Mouse (Mus musculus): ENCODE data around the gene Rnf126.
"Not testable (repeated sequence)": the region's sequence is repeated elsewhere in the genome, so short reads cannot be mapped to it uniquely, and the experiment has no call there.

Gene Rnf126

GRCm38 (mm10) chr10:79765228-79765745 is 1.5 kb downstream of the Rnf126 start:
- DNase-seq, result peak in 1 of 2 experiments; percentile 31

DNA sequence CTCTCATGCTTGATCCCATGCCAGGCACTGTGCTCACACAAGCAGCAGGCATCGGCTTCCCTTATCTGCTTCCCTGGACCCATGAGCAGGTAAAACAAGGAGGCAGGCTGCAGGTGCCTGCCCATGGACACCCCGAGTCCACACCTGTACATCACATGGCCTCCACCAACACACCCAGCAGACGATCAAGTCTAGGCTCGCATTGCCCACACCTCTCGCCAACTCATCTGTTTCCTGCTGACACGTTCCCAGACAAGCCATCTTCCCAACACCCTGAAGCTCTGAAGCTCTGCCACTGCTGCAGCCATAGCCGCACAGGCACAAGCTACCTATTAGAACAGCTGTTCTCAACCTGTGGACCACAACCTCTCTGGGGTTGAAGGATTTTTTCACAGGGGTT is 2.5 kb downstream of the Rnf126 start:
- peak in 1 of 2 experiments; percentile 35 for DNase-seq

DNA sequence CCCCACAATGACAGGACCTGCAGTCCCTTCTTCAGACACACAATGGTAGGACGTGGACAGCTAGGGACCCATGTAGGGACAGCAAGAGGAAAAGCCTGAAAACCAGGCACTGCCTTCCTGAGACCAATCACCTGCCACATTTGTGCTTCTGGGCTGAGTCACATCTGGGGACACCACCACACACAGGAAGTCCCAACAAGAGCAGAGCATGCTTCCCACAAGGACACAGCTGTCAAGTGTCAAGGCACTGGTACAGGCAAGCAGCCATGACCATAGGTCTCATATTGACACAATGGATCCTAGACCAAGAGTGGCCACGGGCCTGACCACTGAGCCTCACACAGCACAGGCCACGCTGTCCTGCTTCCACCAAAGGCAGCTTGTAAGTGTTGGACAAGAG is 3.9 kb downstream of the Rnf126 start:
- DNase-seq, result no peak

DNA sequence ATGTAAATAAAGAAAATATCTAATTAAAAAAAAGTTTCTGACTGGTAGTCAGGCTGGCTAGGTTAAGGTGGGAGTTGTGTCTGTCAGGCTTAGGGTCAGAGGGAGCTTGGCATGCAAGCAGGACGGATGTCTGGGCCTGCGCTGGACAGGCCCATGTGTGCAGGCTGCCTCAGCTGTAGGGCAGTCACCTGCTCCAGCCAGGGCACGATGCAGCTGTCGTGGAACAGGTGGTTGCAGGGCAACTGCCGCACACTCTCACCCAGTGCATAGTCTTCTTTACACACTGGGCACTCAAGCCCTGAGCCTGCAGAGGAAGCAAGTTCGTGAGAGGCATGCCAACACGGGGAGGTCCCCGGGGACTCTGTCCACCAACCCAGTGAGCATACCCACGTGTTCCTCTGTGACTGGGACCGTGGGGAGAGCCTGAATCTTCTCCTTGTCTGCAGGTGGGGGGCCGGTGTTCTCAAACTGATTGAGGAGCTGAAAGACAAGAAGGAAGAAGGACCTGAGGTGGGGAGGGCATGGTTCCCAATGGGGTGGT is 6.1 kb downstream of the Rnf126 start:
- DNase-seq, result no peak

- DNase-seq, result not testable (repeated sequence)
Measured at GRCm38 (mm10) chr10:79759675-79760074, 7.1 kb downstream of the Rnf126 start.

DNA sequence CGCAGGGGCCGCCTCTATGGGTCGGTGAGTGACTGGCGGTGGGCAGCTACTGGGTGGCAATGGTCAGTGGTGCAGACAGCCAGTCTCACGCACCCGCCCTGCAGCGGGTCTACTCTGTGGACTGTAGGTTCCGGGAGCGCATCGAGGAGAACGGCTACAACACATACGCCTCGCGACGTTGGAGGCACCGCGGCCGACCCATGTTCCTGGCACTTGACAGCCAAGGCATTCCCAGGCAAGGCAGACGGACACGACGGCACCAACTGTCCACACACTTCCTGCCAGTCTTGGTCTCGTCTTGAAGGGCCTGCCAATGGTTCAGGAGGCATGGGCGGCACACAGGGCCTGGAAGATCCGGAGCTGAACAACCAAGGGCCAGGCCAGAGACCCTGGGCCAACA is 10.1 kb downstream of the Rnf126 start:
- DNase-seq, result no peak

GRCm38 (mm10) chr10:79755854-79756253 is 10.9 kb downstream of the Rnf126 start:
- DNase-seq, result peak in 1 of 2 experiments; percentile 58

DNA sequence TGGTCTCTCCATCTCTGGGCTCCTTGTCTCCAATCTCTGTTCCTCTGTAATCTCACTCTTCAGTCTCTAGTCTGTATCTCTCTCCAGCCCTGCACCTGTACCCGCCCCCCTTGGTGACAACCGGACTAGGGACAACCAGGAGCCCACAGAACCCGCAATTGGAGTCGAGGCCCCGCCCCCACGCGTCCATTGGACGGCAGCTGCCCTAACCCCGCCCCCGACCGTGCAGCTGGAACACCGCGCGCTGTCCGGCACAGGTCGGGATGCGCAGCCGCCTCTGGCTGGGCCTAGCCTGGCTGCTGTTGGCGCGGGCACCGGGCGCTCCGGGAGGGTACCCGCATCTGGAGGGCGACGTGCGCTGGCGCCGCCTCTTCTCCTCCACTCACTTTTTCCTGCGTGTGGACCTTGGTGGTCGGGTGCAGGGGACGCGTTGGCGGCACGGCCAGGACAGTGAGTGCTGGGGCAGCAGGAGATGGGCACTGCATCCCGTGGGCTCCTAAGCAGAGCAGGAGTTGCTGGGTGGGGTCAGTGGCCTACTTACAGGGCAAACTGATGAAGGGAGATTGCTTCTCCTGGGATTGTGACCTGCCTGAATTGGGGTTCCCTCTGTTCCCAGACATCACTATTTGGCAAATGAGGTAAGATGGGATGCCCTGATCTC is 11.8 kb downstream of the Rnf126 start, which contains the start of gene Fgf22:
Gene Fgf22, plus strand, starts transcription at position 221 of the 661 bp plus-strand sequence.
- DNase-seq, result peak; percentile 70 to 86

- no peak for DNase-seq
Measured at GRCm38 (mm10) chr10:79748496-79748895, 18.3 kb downstream of the Rnf126 start.

- DNase-seq, result no peak
Measured at GRCm38 (mm10) chr10:79746774-79747151, 20.0 kb downstream of the Rnf126 start.

DNA sequence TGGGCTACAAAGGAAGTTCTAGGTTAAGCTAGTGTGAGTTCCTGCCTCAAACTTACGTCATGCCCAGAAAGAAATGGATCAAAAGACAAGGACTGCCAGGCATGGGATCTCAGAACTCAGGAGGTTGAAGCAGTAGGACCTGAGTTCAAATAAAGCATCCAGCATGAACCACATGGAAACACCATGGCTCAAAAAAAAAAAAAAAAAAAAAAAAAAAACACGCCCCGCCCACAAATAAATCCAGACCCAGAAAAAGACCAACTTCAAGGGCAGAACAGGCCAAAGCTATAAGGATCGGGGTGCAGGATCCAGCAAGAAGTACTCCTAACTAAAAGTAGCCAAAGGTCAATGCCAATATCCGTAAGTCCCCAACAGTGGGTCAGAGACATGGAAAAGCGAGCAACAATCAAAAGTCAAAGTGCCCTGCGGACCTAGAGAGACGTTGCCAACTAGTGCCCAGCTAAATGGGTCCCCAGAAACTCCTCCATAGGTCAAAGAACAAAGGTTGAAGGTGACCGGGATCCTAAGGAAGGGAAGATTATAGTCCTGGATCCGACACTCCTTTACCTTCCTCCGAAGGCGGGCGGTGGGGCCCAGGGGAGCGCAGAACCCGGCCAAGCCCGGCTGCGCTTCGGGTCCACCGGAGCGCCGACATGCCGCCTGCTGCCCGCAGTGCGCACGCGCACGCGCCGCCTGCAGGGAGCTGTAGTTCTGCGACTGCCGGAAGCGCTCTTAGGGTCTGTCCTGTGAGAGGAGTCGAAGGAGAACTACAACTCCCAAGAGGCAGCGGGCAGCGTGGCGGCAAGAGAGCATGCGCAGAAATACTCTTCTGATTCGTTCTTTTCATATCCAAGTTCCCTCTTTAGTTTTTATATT is 20.6 kb downstream of the Rnf126 start, which contains the start of gene Polrmt:
Gene Polrmt, minus strand, starts transcription at position 684 of the 876 bp plus-strand sequence.
- DNase-seq, result peak; percentile 95 to 97

DNA sequence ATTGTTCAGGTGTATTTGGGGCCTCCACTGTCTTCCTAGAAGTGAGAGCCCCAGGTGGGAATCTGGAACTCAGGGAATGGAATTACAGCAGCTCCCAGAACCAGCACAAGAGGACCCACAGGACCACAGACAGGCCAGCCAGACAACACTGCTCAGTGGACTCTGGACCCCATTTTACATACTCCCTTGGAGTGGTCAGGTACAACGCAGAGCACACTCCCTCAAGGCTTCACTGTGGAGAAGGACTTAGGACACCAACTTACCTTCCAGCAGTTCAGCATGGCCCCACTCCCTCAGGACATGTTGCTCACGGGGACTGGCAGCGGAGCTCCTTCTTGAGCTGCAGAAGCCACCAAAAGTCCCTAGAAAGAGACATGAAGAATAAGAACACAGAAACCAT is 21.3 kb downstream of the Rnf126 start:
- no peak for DNase-seq

DNA sequence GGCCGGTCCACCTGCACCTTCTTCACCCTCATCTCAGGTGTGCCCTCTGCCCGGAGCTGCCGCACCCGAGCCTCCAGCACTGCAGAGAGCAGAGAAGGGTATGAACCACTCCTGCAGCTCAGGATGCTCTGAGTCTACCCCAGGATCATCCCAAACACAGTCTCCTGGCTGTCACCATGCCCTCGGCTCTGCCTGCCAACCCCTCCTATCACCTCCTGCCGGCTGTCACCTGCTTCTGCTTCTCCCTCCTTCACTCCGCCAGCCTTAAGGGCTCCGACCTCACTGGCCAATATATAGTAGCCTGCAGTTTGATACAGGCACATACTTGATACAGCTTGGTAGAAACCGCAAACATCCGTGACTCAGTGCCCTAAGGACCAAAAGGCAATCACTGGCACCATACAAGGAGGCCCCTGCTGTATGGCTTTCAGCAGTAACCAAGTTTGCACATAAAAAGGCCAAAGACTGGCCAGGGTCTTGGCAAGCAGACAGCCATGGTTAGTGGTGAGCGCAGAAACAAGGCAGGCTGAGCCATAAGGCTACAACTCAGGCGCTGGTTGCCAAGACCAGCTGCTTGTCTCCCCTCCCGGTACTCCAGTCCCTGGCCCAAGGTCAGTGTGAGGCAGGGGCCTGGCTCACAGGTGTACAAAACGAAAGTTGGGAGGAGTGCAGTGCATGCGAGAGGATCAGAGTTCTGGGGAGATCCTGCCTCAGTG is 22.9 kb downstream of the Rnf126 start:
- DNase-seq, result peak; percentile 75 to 77

- DNase-seq, result peak in 1 of 2 experiments; percentile 61
Measured at GRCm38 (mm10) chr10:79743161-79743560, 23.6 kb downstream of the Rnf126 start.

GRCm38 (mm10) chr10:79740863-79741262 is 25.9 kb downstream of the Rnf126 start:
- DNase-seq, result peak in 1 of 2 experiments; percentile 32

GRCm38 (mm10) chr10:79739234-79739633 is 27.5 kb downstream of the Rnf126 start:
- DNase-seq, result peak in 1 of 2 experiments; percentile 34

DNA sequence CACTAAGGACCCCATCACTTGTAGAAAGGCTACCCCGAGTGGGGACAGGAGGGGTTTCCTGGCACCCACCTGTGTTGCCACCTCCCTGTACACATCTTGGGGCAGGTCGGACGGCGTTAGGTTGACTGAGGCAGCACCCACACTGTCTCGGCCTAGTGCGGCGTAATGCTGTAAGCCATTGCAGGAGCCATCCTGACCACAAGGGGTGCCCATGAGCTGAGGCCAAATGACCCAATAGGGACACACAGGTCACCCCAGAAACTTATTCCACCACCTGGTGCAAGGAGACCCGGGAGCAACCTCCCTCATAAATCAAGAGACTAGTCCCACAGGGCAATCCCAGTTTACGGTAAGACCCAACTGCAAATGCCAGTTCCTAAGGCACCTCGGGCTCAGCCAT is 28.5 kb downstream of the Rnf126 start:
- peak; percentile 55 to 75 for DNase-seq

DNA sequence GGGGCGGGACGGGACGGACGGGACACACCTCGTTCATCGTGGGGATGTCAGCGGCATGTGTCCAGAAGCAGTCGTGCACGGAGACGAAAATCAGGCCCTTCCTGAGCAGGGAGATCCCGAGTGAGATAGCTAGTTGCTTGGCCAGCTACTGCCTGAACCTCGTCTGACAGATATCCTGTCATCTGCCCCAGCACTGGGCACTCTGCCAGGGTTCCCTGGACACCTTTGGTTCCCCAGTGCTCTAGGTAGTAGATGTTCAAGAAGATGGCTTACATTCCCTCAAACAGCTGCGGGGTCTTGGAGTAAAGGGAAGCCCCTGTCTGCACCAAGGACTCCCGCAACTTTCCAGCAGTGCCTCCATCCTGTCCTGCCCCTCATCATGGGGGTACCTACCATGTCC is 30.0 kb downstream of the Rnf126 start:
- DNase-seq, result peak in 1 of 2 experiments; percentile 70

GRCm38 (mm10) chr10:79735361-79735760 is 31.4 kb downstream of the Rnf126 start:
- DNase-seq, result peak in 1 of 2 experiments; percentile 57

DNA sequence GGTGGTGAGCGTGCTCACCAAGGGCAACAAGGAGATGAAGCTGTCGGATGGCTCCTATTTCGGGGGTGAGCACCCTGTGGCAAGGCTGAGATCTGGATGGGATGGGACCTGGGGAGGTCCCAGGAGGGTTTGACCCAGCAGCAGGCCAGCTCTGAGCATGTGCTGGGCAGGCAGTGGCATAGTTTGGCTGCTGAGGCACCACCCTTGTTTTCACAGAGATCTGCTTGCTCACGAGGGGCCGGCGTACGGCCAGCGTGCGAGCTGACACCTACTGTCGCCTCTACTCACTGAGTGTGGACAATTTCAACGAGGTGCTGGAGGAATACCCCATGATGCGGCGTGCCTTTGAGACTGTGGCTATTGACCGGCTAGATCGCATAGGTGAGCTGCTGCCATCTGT is 32.9 kb downstream of the Rnf126 start:
- DNase-seq, result no peak

DNA sequence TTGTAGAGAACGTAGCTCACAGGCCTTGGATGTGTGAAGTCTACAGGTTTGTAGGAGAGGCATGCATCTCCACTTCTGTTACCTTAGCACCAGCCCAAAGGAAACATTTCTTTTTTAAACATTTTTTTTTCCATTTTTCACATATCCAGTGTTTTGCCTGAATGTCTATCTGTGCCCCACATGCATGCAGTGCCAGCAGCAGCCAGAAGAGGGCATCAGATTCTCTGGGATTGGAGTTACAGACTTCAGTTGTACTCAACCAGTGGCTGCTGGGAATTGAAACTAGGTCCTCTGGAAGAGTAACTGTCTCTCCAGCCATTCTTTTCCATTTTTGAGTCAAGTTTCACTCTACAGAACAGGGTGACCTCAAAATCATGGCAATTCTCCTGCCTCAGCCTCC is 34.3 kb downstream of the Rnf126 start:
- DNase-seq, result peak; percentile 56 to 70

DNA sequence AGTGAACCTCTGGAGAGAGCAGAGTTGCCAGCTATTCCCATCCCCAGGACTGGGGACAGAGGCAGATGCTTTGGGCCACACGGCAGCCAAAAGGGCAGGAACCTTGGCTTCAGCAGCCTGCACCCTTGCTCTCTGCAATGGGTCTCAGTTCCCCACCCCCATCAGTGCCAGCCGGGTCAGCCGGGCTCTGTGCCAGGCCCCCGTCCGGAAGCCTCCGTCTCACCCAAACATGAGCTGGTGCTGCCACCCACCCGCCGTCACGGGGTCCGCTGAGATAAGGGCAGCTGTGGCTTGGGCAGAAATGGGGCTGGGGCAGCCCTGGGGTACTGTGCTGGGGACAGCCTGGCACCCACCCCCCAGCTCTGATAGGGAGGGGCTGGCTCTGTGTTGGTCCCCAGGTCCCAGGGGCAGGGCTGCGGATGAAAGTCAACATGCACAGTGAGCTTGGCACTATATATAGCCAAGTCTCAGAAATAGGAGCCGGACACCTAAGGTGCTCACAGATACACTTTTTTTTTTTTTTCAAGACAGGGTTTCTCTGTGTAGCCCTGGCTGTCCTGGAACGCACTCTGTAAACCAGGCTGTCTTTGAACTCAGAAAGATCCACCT is 37.3 kb downstream of the Rnf126 start:
- peak in 1 of 2 experiments; percentile 67 for DNase-seq

All from cerebellum, postnatal 25 days (tissue).